Mouse (Mus musculus): ENCODE results near the gene Trp53bp1. TPM values are rescaled to one million over a fixed set of nuclear protein-coding genes. Genes with fewer than 3 reads are reported as not detected.

The Trp53bp1 gene
- 10 to 100 TPM; 74.6 to 88.4 TPM for total RNA-seq (2023)

GRCm38 (mm10) chr2:121271236-121271927 lies at the start of gene Trp53bp1:
Gene Trp53bp1 (minus strand): TSS chr2:121271407.

GRCm38 (mm10) chr2:121288901-121289729 lies 17.9 kb upstream of the Trp53bp1 start, which contains the start of gene Map1a:
Gene Map1a (plus strand): TSS chr2:121289600.

GRCm38 (mm10) chr2:121170980-121171742 lies 100.0 kb downstream of the Trp53bp1 start, which contains the start of gene Zscan29:
Gene Zscan29 (minus strand): TSS chr2:121171125.

DNA sequence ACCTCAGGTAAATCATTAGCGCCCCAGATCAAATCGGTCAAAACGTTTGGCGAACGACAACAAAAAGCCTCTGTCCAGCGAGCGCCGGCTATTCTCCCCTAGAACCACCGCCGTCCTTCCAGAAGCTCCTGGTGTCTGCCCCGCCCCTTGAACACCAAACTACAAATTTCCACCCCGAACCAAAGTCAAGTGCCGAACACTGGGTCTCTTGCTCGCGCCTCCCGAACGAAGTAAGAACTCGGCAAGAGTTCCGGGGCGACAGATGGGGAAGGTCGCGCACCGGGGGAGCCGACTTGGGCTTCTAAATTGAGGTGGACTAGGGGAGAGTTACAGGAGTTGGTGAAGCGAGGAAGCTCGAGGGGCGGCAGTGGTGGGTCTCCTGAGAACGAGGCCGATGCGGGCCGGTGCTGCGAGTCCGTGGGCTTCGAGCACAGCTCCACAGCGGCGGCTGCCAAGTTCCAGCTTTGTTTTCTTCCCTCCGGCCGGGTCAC lies 100.7 kb downstream of the Trp53bp1 start, which contains the start of gene Tubgcp4:
TSS of gene Tubgcp4 (plus strand) at position 174 of the 491 bp plus-strand sequence.

Other genes with a start within 250 kb of the Trp53bp1 start
- not detected for gene Epb42, start 234.3 kb downstream of the Trp53bp1 start, total RNA-seq (2023)
- gene Tgm5, start 185.6 kb downstream of the Trp53bp1 start, total RNA-seq (2023): not detected
- gene Tgm7, start 161.6 kb downstream of the Trp53bp1 start, total RNA-seq (2023): not detected
- 10 to 100 TPM; 20.4 to 27.6 TPM for gene Adal, start 131.0 kb downstream of the Trp53bp1 start, total RNA-seq (2023)
- gene Lcmt2, start 130.8 kb downstream of the Trp53bp1 start, total RNA-seq (2023): 10 to 100 TPM; 12.3 to 12.6 TPM
- 10 to 100 TPM; 76.9 to 79.4 TPM for gene Tubgcp4, start 100.8 kb downstream of the Trp53bp1 start, total RNA-seq (2023)
- 10 to 100 TPM; 33.2 to 34.3 TPM for gene Zscan29, start 100.3 kb downstream of the Trp53bp1 start, total RNA-seq (2023)
- under 1 TPM; 0.09 to 0.12 TPM for gene Map1a, start 18.2 kb upstream of the Trp53bp1 start, total RNA-seq (2023)
- 10 to 100 TPM; 15.7 to 22.4 TPM for gene Ppip5k1, start 84.0 kb upstream of the Trp53bp1 start, total RNA-seq (2023)
- gene Ckmt1, start 86.3 kb upstream of the Trp53bp1 start, total RNA-seq (2023): not detected
- under 1 TPM; 0.67 to 0.98 TPM for gene Strc, start 115.8 kb upstream of the Trp53bp1 start, total RNA-seq (2023)
- 100 to 1,000 TPM; 169 to 181 TPM for gene Pdia3, start 142.4 kb upstream of the Trp53bp1 start, total RNA-seq (2023)
- 1 to 10 TPM; 2.9 to 3.3 TPM for gene Catsper2, start 142.4 kb upstream of the Trp53bp1 start, total RNA-seq (2023)
- not detected for gene Ell3, start 172.9 kb upstream of the Trp53bp1 start, total RNA-seq (2023)
- 100 to 1,000 TPM; 283 to 321 TPM for gene Serf2, start 177.8 kb upstream of the Trp53bp1 start, total RNA-seq (2023)
- gene Hypk, start 181.9 kb upstream of the Trp53bp1 start, total RNA-seq (2023): 10 to 100 TPM; 45.9 to 47.4 TPM
- 1 to 10 TPM; 1.7 to 1.9 TPM for gene Serinc4, start 185.4 kb upstream of the Trp53bp1 start, total RNA-seq (2023)
- gene Mfap1b, start 202.7 kb upstream of the Trp53bp1 start, total RNA-seq (2023): 10 to 100 TPM; 45.4 to 46.5 TPM
- 10 to 100 TPM; 49.5 to 49.6 TPM for gene Mfap1a, start 235.3 kb upstream of the Trp53bp1 start, total RNA-seq (2023)
- gene Wdr76, start 235.3 kb upstream of the Trp53bp1 start, total RNA-seq (2023): 10 to 100 TPM; 18.4 to 20.8 TPM

All from T-cell, adult 66 days (primary cell).